Mouse (Mus musculus) ES-CJ7 (cell line): Measurements from ENCODE around the gene Poll.
"Not testable (repeated sequence)": the region's sequence is repeated elsewhere in the genome, so short reads cannot be mapped to it uniquely, and the experiment has no call there.

Source experiments
- DNase-seq: peaks from one replicate; pipeline ENCODE4 v3.0.0; 2011; ENCODE audit warnings: low read depth, low spot score

The Poll gene

GRCm38 (mm10) chr19:45578976-45579375 lies 18.6 kb upstream of the Poll start:
- peak; percentile 45 for DNase-seq

GRCm38 (mm10) chr19:45577141-45577750 lies 16.9 kb upstream of the Poll start:
- no peak for DNase-seq

DNA sequence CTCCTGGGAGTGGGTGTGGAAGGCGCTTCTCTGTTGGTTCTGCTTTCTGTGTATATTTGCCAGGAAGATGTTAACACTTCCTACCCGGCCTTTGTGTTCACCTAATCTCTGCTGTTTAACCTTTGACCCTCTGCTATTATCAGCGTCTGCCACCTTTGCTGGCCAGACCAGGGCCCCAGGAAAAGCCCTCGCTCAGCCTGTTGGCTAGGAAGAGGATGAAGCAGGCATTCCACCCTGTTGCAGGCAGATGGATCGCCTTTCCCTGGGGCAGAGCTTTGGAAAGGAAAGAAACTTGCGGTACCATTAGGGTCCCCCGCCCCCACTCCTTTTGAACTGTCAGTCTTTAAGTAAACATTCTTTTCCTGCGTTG lies 15.3 kb upstream of the Poll start:
- DNase-seq: no peak

DNA sequence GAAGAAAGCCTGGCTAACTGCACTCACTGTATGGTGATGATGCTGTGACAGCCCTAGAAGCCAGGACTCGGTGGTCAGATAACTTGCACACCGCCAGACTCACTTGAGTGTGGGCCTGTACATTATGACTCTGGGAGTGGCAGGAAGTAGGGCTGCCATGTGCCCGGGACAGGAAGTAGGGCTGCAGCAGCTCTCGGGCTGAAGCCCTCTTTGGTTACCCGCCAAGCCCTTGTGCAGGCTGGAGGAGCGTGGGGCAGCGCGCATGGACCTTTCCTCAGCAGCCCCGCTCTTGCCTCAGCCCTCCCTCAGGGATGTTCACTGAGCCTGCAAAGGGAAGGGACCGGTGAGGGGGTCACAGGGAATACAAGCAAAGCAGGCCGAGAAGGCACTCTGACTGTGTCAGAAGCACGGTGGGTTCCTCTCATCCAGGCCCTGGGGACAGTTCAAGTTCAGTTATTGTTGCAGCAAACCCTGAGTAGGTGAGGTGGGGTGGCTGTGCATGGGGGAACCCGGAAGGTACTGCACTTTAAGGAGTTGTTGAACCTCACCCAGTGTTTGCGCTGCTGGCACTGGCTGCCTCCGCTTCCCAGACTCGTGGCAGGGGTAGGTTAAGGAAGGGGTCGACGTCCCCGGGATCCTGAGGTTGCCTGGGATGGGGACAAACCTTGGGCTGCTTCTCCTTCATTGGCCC lies 14.8 kb upstream of the Poll start:
- DNase-seq: no peak

GRCm38 (mm10) chr19:45574339-45574898 lies 14.1 kb upstream of the Poll start:
- DNase-seq: no peak

DNA sequence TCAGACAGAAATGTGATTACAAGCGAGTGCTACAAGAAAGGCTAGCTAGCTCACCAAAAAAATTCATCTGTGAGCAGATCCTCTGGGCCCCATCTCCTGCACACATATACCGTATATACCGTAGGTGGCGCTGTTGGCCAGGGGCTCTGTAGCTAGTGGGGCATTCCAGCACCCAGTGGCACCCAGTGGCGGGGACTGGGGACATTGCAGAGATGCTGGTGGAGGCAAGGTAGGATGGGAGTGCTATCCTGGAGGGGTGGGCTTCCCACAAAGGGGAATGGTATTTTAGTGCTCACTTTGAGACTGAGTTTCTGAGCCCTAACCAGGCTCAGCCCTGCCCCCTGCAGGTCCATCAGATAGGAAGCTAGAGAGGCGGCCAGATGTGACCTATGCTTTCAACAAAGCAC lies 13.5 kb upstream of the Poll start:
- peak; percentile 62 for DNase-seq

DNA sequence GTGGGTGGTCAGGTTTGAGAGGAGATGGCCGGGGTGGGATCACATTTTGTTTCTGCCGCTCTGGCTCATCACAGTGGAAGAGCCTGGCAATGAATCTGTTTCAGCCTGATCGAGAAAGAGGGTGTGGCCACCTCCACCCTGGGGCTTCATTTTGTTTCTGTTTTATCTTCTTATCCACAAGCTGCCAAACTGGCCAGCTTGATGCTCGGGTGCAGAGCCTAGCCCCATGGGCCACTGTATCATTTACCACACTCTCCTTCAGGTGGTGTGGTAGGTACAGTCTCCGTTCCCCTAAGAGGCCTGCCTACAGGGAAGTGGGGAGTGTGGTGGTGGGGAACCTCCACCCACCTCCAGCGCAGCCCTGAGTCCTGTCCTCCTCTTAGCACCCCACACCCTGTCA lies 12.7 kb upstream of the Poll start:
- no peak for DNase-seq

DNA sequence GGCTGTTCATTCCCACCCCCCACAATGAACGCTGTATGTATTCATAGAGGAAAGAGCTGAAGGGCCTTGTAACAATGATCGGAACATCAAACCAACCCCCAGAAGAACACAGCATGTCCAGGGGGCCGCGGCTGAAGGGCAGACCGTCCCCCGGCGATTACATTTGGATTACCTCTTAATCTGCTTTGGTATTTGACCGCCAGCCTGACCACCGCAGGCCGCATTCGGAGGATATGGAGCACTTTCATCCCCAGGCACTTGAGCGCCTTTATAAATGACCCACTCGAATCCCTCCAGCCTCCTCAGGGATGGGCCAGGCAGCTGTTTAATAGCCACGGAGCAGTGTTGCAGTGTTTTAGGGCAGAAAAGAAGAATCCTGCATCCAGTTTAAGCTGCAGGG lies 7.0 kb upstream of the Poll start:
- no peak for DNase-seq

DNA sequence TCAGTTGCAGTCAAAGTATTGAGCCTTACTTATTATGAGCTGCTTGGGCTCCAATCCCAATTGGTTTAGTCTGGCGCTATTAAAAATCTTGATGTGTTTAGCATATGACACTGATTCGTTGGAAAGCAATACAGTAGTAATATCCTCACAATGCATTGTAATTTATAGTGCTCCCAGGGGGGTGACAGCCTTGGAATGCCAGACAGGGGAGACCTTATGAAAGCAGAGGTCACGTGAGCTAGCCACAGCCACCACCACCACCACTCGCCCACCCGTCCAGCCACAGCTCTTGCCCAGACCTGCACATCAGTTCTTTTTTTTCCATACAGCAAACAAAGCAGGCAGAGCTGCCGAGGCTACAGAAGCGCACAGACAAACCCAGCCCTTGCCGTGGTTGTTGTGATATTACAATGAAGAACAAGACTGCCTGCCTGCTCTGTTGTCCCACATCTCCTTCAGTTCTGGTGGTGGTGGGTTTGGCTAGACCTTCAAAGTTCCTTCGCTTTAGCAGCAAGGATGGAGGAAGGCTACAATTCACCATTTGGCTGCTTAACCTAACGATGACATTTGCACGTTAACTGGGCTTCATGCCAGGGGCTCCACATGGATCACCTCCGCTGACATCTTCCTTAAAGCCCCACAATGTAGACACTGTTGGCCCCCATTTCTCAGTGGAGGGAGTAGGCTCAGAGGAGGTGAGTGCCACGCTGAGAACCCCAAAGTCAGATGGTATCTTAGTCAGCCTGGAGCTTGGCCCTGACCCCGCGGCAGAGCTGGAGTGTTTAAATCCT lies 5.8 kb upstream of the Poll start:
- no peak for DNase-seq

DNA sequence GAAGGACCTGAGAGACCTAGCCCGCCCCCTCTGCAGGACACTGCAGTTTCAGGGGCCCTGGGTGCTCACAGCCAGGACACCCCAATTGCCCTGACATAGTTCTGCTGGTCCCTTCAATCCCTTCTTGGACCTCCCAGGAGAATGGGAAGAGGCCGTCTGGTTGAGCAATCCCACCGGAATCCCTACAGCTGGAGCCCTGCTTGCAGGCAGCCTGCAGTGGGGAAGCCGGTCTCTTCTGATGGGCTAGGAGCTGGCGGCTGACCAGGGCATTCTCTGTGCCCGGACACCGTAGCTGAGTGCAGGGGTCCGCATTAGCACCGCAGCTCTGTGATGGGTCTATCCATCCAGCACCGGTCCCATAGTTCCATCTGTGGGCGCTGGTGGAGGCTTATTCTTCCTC lies 6.2 kb downstream of the Poll start:
- DNase-seq: no peak

DNA sequence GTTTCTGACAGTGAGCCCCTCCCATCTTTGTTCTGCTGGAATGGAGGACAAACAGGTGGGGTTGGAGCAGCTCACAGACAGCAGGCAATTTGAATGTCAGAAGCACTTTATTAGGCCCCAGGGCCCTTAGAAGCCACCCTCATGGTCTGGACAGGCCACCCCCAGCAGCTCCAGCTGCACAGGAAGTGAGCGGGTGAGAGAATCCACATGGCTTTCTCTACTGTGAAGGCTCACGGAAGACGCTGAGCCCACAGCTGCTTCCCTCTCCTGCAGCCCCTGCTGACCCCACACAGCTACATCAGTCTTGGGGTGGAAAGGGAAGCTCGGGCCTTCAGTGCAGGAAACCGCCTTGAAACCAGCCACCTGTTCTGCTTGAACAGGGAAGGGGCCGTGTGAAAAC lies 8.1 kb downstream of the Poll start:
- DNase-seq: no peak

GRCm38 (mm10) chr19:45549948-45550347 lies 10.4 kb downstream of the Poll start:
- DNase-seq: no peak

GRCm38 (mm10) chr19:45549128-45549915 lies 11.0 kb downstream of the Poll start:
- DNase-seq: no peak

DNA sequence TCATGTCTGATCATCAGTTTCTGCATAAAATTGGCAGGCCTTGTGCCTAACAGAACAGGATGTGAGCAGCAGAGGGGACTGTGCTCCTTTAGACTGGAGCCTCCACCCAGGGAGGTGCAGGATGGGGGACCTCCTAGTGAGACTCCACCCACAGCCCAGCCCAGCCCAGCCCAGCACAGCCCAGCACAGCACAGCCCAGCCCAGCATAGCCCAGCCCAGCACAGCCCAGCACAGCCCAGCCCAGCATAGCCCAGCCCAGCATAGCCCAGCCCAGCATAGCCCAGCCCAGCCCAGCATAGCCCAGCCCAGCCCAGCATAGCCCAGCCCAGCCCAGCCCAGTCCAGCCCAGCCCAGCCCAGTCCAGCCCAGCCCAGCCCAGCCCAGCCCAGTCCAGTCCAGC lies 12.1 kb downstream of the Poll start:
- not testable (repeated sequence) for DNase-seq

DNA sequence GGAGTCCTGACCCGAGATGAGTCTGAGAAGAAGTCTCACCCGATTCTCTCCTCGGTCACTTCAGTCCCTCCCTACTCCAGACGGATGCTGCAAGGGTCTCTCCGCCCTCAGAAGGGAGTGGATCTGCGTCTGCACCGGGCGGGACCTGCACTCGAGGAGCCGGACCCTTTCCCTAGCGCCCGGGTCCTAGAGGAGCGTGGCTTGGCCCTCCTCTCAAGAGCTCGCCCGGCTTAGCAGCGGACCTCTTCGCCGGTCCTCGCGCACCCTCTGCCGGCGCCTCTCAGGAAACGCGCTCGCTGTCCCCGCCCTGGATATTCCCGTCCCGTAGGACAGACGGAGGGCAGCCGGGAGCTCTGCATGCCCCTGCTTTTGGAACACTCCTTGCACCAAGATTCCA lies 15.4 kb downstream of the Poll start:
- peak; percentile 76 for DNase-seq

GRCm38 (mm10) chr19:45544152-45544924 lies 16.0 kb downstream of the Poll start:
- DNase-seq: peak; percentile 67

- peak; percentile 39 for DNase-seq
These were observed 18.3 kb downstream of the Poll start for GRCm38 (mm10) chr19:45542061-45542460.

GRCm38 (mm10) chr19:45541409-45542041 lies 18.8 kb downstream of the Poll start:
- peak; percentile 36 for DNase-seq

- DNase-seq: no peak
These were observed 19.5 kb downstream of the Poll start for GRCm38 (mm10) chr19:45540657-45541408.

DNA sequence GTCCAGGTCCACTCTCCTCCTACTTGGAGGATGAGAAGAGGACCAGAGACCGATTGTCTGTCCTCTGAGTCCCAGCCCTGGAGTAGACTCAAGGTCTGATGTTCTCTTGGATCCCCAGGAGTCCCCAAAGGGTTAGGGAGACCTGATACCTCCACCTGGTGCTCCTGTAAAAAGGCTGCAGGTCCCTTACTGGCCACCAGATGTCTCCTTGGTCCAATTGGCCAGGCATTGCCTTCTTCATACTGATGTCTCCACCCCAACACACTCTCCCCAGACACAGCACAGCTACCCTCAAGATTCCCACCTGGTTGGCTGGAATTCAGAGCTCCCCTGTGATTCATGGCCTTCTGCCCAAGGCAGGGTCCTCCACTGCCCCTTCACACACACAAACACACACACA lies 22.8 kb downstream of the Poll start:
- peak; percentile 68 for DNase-seq
